Mouse (Mus musculus): ENCODE data around the gene Auts2. TPM values are rescaled to one million over a fixed set of nuclear protein-coding genes. Genes with fewer than 3 reads are reported as not detected.

The Auts2 gene
- total and polyA plus RNA-seq, 3 experiments, result not detected

- H3K9me3 ChIP-seq (replicated peaks; ENCODE audit: low read length), result peaks cover 45% of the 10 kb centered on the region
Measured at GRCm38 (mm10) chr5:132235460-132235859, 307.7 kb downstream of the Auts2 start.

DNA sequence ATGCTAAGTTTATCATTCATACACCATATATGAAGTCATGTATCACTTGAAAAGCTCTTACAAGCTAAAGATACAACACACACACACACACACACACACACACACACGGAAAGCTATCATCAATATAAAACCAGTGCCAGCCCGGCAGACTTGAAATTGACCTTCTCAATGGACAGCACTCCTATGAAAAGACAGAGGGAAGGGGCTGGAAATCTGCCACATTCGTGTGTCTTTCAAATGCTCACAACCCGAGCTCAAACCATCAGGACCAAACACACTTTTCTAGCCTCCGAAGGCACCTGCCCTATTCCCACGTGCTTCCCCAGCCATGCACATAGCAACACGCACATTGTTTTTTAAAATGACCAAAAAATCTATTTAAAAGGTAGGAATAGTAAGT, 308.7 kb downstream of the Auts2 start:
- no peak for TF ChIP-seq TCF12 (IDR thresholded peaks at IDR 0.05; ENCODE audit: low read depth, low read length)
- TF ChIP-seq ZKSCAN1 (IDR thresholded peaks at IDR 0.05; ENCODE audit: borderline replicate concordance, low read depth, low read length), result no peak
- TF ChIP-seq MXI1 (IDR thresholded peaks at IDR 0.05; ENCODE audit: low read depth, low read length), result no peak
- TF ChIP-seq EP300 (IDR thresholded peaks at IDR 0.05; ENCODE audit: low read length), result no peak
- no peak for TF ChIP-seq MEF2A (IDR thresholded peaks at IDR 0.05; ENCODE audit: borderline replicate concordance, low read depth, low read length)
- no peak for TF ChIP-seq MYC (IDR thresholded peaks at IDR 0.05; ENCODE audit: low read depth, low read length)
- TF ChIP-seq PAX5 (IDR thresholded peaks at IDR 0.05; ENCODE audit: low read length), result no peak
- no peak for TF ChIP-seq JUND (conservative IDR thresholded peaks at IDR 0.05; ENCODE audit: low read depth, low read length)
- TF ChIP-seq ELF1 (IDR thresholded peaks at IDR 0.05; ENCODE audit: low read depth, low read length), result no peak
- no peak for TF ChIP-seq CHD1 (IDR thresholded peaks at IDR 0.05; ENCODE audit: low read depth, low read length)
- no peak for TF ChIP-seq ZMIZ1 (IDR thresholded peaks at IDR 0.05; ENCODE audit: low read depth, low read length)
- no peak for TF ChIP-seq JUN (IDR thresholded peaks at IDR 0.05; ENCODE audit: insufficient read depth, low read depth, low read length)
- no peaks in the 10 kb centered on the region for H3K4me1 ChIP-seq (ENCODE audit: control insufficient read depth in 1 of 2, insufficient read depth in 2 of 2)
- H3K9me3 ChIP-seq (replicated peaks; ENCODE audit: low read length), result peaks cover 50% of the 10 kb centered on the region
- H3K4me3 ChIP-seq (replicated peaks in 1 of 3; ENCODE audit: low read depth in 2 of 3, low read length in 2 of 3, poor library complexity in 1 of 3), result no peak overlapping the region
- no peaks in the 10 kb centered on the region for H3K79me2 ChIP-seq (replicated peaks; ENCODE audit: control insufficient read depth, extremely low read depth, insufficient read depth, poor library complexity, severe bottlenecking)
- H3K9ac ChIP-seq (ENCODE audit: insufficient read depth, low read depth), result no peak overlapping the region
- H3K36me3 ChIP-seq (replicated peaks in 1 of 2; ENCODE audit: control insufficient read depth in 1 of 2, insufficient read depth in 1 of 2, low read length in 1 of 2), result no peaks in the 10 kb centered on the region
- no peak overlapping the region for H3K4me2 ChIP-seq (ENCODE audit: insufficient read depth, low read depth, poor library complexity, severe bottlenecking)
- H3K27ac ChIP-seq (ENCODE audit: insufficient read depth, low read depth), result no peak overlapping the region
- dilution Hi-C loops (cut with MboI; ENCODE audit: extremely low pct_ligation_motif_present, extremely low pct_unique_long_range_greater_than_20kb, low sequenced_read_pairs), result no loop called here
- in situ Hi-C loops (cut with MboI; ENCODE audit: low pct_ligation_motif_present, low pct_unique_long_range_greater_than_20kb, low sequenced_read_pairs), result no loop called here
- no peak for DNase-seq (ENCODE audit: extremely low read depth)
- no peaks in the 10 kb centered on the region for H3K27me3 ChIP-seq (replicated peaks)

More at GRCm38 (mm10) chr5:132235460-132235859, 307.7 kb downstream of the Auts2 start:
- DNase-seq (ENCODE audit: extremely low read depth), result no peak
- no peak overlapping the region for H3K4me3 ChIP-seq (replicated peaks in 1 of 3; ENCODE audit: low read depth in 2 of 3, low read length in 2 of 3, poor library complexity in 1 of 3)
- no peaks in the 10 kb centered on the region for H3K4me1 ChIP-seq (ENCODE audit: control insufficient read depth in 1 of 2, insufficient read depth in 2 of 2)
- H3K27me3 ChIP-seq (replicated peaks), result no peaks in the 10 kb centered on the region
- in situ Hi-C loops (cut with MboI; ENCODE audit: low pct_ligation_motif_present, low pct_unique_long_range_greater_than_20kb, low sequenced_read_pairs) (no loop called here), dilution Hi-C loops (cut with MboI; ENCODE audit: extremely low pct_ligation_motif_present, extremely low pct_unique_long_range_greater_than_20kb, low sequenced_read_pairs) (no loop called here)
- H3K4me2 ChIP-seq (ENCODE audit: insufficient read depth, low read depth, poor library complexity, severe bottlenecking), result no peak overlapping the region
- H3K9ac ChIP-seq (ENCODE audit: insufficient read depth, low read depth), result no peak overlapping the region
- no peak overlapping the region for H3K27ac ChIP-seq (ENCODE audit: insufficient read depth, low read depth)
- no peaks in the 10 kb centered on the region for H3K36me3 ChIP-seq (replicated peaks in 1 of 2; ENCODE audit: control insufficient read depth in 1 of 2, insufficient read depth in 1 of 2, low read length in 1 of 2)
- no peaks in the 10 kb centered on the region for H3K79me2 ChIP-seq (replicated peaks; ENCODE audit: control insufficient read depth, extremely low read depth, insufficient read depth, poor library complexity, severe bottlenecking)
- TF ChIP-seq NRF1 (IDR thresholded peaks at IDR 0.05; ENCODE audit: low read depth, low read length) (no peak), MEF2A (IDR thresholded peaks at IDR 0.05; ENCODE audit: borderline replicate concordance, low read depth, low read length) (no peak), TCF12 (IDR thresholded peaks at IDR 0.05; ENCODE audit: low read depth, low read length) (no peak), CHD2 (IDR thresholded peaks at IDR 0.05; ENCODE audit: low read length) (no peak), E2F4 (IDR thresholded peaks at IDR 0.05; ENCODE audit: insufficient replicate concordance, low read depth, low read length) (no peak), ELF1 (IDR thresholded peaks at IDR 0.05; ENCODE audit: low read depth, low read length) (no peak), CHD1 (IDR thresholded peaks at IDR 0.05; ENCODE audit: low read depth, low read length) (no peak), HCFC1 (IDR thresholded peaks at IDR 0.05; ENCODE audit: low read depth, low read length) (no peak), MXI1 (IDR thresholded peaks at IDR 0.05; ENCODE audit: low read depth, low read length) (no peak)

Measured in CH12.LX (cell line).